Mouse (Mus musculus): Measurements from ENCODE around the gene Frat2. TPM values are rescaled to one million over a fixed set of nuclear protein-coding genes. Genes with fewer than 3 reads are reported as not detected.

The Frat2 gene
- polyA plus RNA-seq, 1 experiment from 2014 or later = 7.2 TPM

GRCm38 (mm10) chr19:41838808-41839207, 9.1 kb downstream of the Frat2 start:
- TF ChIP-seq CTCF (IDR thresholded peaks at IDR 0.05; ENCODE audit: low read depth) = no peak
- no peak for DNase-seq (ENCODE audit: low spot score)
- Histone ChIP-seq H3K27me3 (ENCODE audit: insufficient read depth, low read length) (no peaks in the 10 kb centered on the region), H3K9ac (ENCODE audit: low read depth, low read length) (no peak overlapping the region), H3K9me3 (replicated peaks; ENCODE audit: low read length) (no peaks in the 10 kb centered on the region), H3K4me3 (replicated peaks; ENCODE audit: low read depth, low read length) (no peak overlapping the region), H3K27ac (no peak overlapping the region), H3K4me1 (replicated peaks; ENCODE audit: insufficient read depth, low read length) (no peaks in the 10 kb centered on the region), H3K36me3 (ENCODE audit: insufficient read depth, low read length) (no peaks in the 10 kb centered on the region), H3K4me2 (ENCODE audit: low read length) (no peak overlapping the region)
- 34% methylated on average over 6 of the region's 6 CpGs for WGBS
- no peak for ATAC-seq (replicated peaks; ENCODE audit: low FRiP score, low read depth)

- no peak for TF ChIP-seq CTCF (IDR thresholded peaks at IDR 0.05; ENCODE audit: low read depth)
- H3K4me3 ChIP-seq (replicated peaks; ENCODE audit: low read depth, low read length) = no peak overlapping the region
- no peak overlapping the region for H3K4me2 ChIP-seq (ENCODE audit: low read length)
- H3K27me3 ChIP-seq (ENCODE audit: insufficient read depth, low read length) = no peaks in the 10 kb centered on the region
- H3K4me1 ChIP-seq (replicated peaks; ENCODE audit: insufficient read depth, low read length) = no peaks in the 10 kb centered on the region
- WGBS = 61% methylated on average over 4 of the region's 4 CpGs
- H3K36me3 ChIP-seq (ENCODE audit: insufficient read depth, low read length) = no peaks in the 10 kb centered on the region
- DNase-seq (ENCODE audit: low spot score) (no peak), ATAC-seq (replicated peaks; ENCODE audit: low FRiP score, low read depth) (no peak)
- H3K27ac ChIP-seq = no peak overlapping the region
- H3K9ac ChIP-seq (ENCODE audit: low read depth, low read length) = no peak overlapping the region
- no peaks in the 10 kb centered on the region for H3K9me3 ChIP-seq (replicated peaks; ENCODE audit: low read length)
Observed at GRCm38 (mm10) chr19:41837917-41838261, 10.0 kb downstream of the Frat2 start.

GRCm38 (mm10) chr19:41837194-41837916, 10.6 kb downstream of the Frat2 start:
- Histone ChIP-seq H3K36me3 (ENCODE audit: insufficient read depth, low read length) (no peaks in the 10 kb centered on the region), H3K4me3 (replicated peaks; ENCODE audit: low read depth, low read length) (no peak overlapping the region), H3K9me3 (replicated peaks; ENCODE audit: low read length) (no peaks in the 10 kb centered on the region), H3K4me1 (replicated peaks; ENCODE audit: insufficient read depth, low read length) (no peaks in the 10 kb centered on the region), H3K4me2 (ENCODE audit: low read length) (no peak overlapping the region), H3K9ac (ENCODE audit: low read depth, low read length) (no peak overlapping the region), H3K27ac (no peak overlapping the region), H3K27me3 (ENCODE audit: insufficient read depth, low read length) (no peaks in the 10 kb centered on the region)
- DNase-seq (ENCODE audit: low spot score) = no peak
- TF ChIP-seq CTCF (IDR thresholded peaks at IDR 0.05; ENCODE audit: low read depth) = no peak
- 61% methylated on average over 9 of the region's 9 CpGs for WGBS
- ATAC-seq (replicated peaks; ENCODE audit: low FRiP score, low read depth) = no peak

GRCm38 (mm10) chr19:41836719-41837118, 11.2 kb downstream of the Frat2 start:
- Histone ChIP-seq H3K4me1 (replicated peaks; ENCODE audit: insufficient read depth, low read length) (0 out of 2 replicates have a peak, but pooled peaks cover 3% of the 10 kb centered on the region), H3K9me3 (replicated peaks; ENCODE audit: low read length) (no peaks in the 10 kb centered on the region)
- DNase-seq (ENCODE audit: low spot score) = no peak

GRCm38 (mm10) chr19:41835816-41836215, 12.1 kb downstream of the Frat2 start:
- peaks cover 9% of the 10 kb centered on the region for H3K4me1 ChIP-seq (replicated peaks; ENCODE audit: insufficient read depth, low read length)
- H3K4me2 ChIP-seq (ENCODE audit: low read length) = peak overlapping the region; percentile 36; the same call in 1 of the 2 replicates
- no peaks in the 10 kb centered on the region for H3K9me3 ChIP-seq (replicated peaks; ENCODE audit: low read length)
- no peak for TF ChIP-seq CTCF (IDR thresholded peaks at IDR 0.05; ENCODE audit: low read depth)
- 2% methylated on average over 6 of the region's 6 CpGs for WGBS
- DNase-seq (ENCODE audit: low spot score) (no peak), ATAC-seq (replicated peaks; ENCODE audit: low FRiP score, low read depth) (no peak)
- no peaks in the 10 kb centered on the region for H3K36me3 ChIP-seq (ENCODE audit: insufficient read depth, low read length)
- H3K27me3 ChIP-seq (ENCODE audit: insufficient read depth, low read length) = no peaks in the 10 kb centered on the region
- H3K9ac ChIP-seq (ENCODE audit: low read depth, low read length) = no peak overlapping the region
- 0 out of 2 replicates have a peak overlapping the region, but pooled peaks have one; percentile 7 for H3K4me3 ChIP-seq (replicated peaks; ENCODE audit: low read depth, low read length)
- H3K27ac ChIP-seq = no peak overlapping the region

More at GRCm38 (mm10) chr19:41836719-41837118, 11.2 kb downstream of the Frat2 start:
- Histone ChIP-seq H3K4me3 (replicated peaks; ENCODE audit: low read depth, low read length) (no peak overlapping the region), H3K27ac (no peak overlapping the region), H3K4me2 (ENCODE audit: low read length) (no peak overlapping the region), H3K27me3 (ENCODE audit: insufficient read depth, low read length) (no peaks in the 10 kb centered on the region), H3K9ac (ENCODE audit: low read depth, low read length) (no peak overlapping the region), H3K36me3 (ENCODE audit: insufficient read depth, low read length) (no peaks in the 10 kb centered on the region)
- no peak for ATAC-seq (replicated peaks; ENCODE audit: low FRiP score, low read depth)
- no peak for TF ChIP-seq CTCF (IDR thresholded peaks at IDR 0.05; ENCODE audit: low read depth)
- 51% methylated on average over 3 of the region's 3 CpGs for WGBS

GRCm38 (mm10) chr19:41835407-41835806, 12.5 kb downstream of the Frat2 start:
- H3K4me3 ChIP-seq (replicated peaks; ENCODE audit: low read depth, low read length) = no peak overlapping the region
- no peak for TF ChIP-seq CTCF (IDR thresholded peaks at IDR 0.05; ENCODE audit: low read depth)
- no peak for DNase-seq (ENCODE audit: low spot score)
- no peak overlapping the region for H3K9ac ChIP-seq (ENCODE audit: low read depth, low read length)
- H3K36me3 ChIP-seq (ENCODE audit: insufficient read depth, low read length) = no peaks in the 10 kb centered on the region
- H3K9me3 ChIP-seq (replicated peaks; ENCODE audit: low read length) = no peaks in the 10 kb centered on the region
- H3K4me2 ChIP-seq (ENCODE audit: low read length) = no peak overlapping the region; the same call in 1 of the 2 replicates
- peaks cover 10% of the 10 kb centered on the region for H3K4me1 ChIP-seq (replicated peaks; ENCODE audit: insufficient read depth, low read length)
- WGBS = 59% methylated on average over 6 of the region's 6 CpGs
- no peaks in the 10 kb centered on the region for H3K27me3 ChIP-seq (ENCODE audit: insufficient read depth, low read length)
- no peak overlapping the region for H3K27ac ChIP-seq
- no peak for ATAC-seq (replicated peaks; ENCODE audit: low FRiP score, low read depth)

All from kidney, postnatal 0 days (tissue).